Mouse (Mus musculus) megakaryocyte, embryonic 14.5 days (primary cell): Measurements from ENCODE around the gene Cela3b.

Source experiments
- FLI1 ChIP-seq: IDR thresholded peaks from 2 replicates; pipeline ENCODE4 v1.6.1; 2012; ENCODE audit warnings: low read length, inconsistent platforms, mixed read lengths
- GATA1 ChIP-seq: IDR thresholded peaks from 3 replicates; pipeline ENCODE4 v1.6.1; 2012; ENCODE audit warnings: mixed read lengths, low read length, inconsistent platforms, borderline replicate concordance

DNA sequence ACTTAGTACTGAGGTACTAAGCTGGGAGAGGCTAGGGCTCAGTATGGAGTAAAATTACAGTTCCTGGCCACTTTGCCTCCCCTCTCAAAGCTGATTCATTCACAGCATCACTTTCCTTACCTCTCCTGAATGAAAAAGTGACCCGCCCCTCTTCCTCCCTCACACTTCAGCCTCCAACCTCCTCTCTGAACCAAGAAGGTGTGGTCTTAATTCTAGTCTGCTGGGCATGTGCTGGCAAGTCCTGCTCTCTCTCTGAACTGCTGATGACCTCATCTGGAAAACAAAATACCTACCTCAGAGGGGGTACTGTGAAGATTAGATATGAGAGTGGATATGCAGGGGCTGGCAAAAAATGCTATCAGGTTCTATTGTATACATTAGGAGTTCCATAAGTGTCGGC is 18.8 kb upstream of the Cela3b start:
- no peak for TF ChIP-seq GATA1
- TF ChIP-seq FLI1: no peak
